Mouse (Mus musculus) MEL (cell line): ENCODE measurements around the gene Slc16a1. TPM values are rescaled to one million over a fixed set of nuclear protein-coding genes. Genes with fewer than 3 reads are reported as not detected.
"Not testable (repeated sequence)": the region's sequence is repeated elsewhere in the genome, so short reads cannot be mapped to it uniquely, and the experiment has no call there.

Experiments
- DNase-seq: peaks from one replicate; pipeline ENCODE4 v3.0.0; 2011; ENCODE audit warnings: low read depth, low spot score
- H3K27ac ChIP-seq: 2 replicates; pipeline ENCODE4 v1.5.1; 2012; ENCODE audit warnings: low read depth, mild to moderate bottlenecking, control low read depth, low read length, moderate library complexity; ENCODE audit not compliant: control insufficient read depth
- H3K27me3 ChIP-seq, 2 experiments: fragments of 150-350 bp in 1 of 2; sonication (generic) in 1 of 2; 2 replicates each; pipeline ENCODE4 v1.6.1; 2012; ENCODE audit warnings: low read length in 2 of 2, mild to moderate bottlenecking in 2 of 2, improper control_type of control experiment in 1 of 2, moderate library complexity in 1 of 2; ENCODE audit not compliant: insufficient read depth in 2 of 2, control insufficient read depth in 1 of 2
- H3K36me3 ChIP-seq, 2 experiments: 2 replicates each; pipeline ENCODE4 v1.6.1; 2012 to 2014; ENCODE audit warnings: low read length in 2 of 2, improper control_type of control experiment in 1 of 2, inconsistent platforms in 1 of 2, mild to moderate bottlenecking in 1 of 2; ENCODE audit not compliant: insufficient read depth in 2 of 2, control insufficient read depth in 1 of 2
- H3K4me1 ChIP-seq, 2 experiments: fragments of 150-350 bp in 1 of 2; sonication (generic) in 1 of 2; 2 replicates each; pipeline ENCODE4 v1.6.1; 2012; ENCODE audit warnings: low read length in 2 of 2, improper control_type of control experiment in 1 of 2, mild to moderate bottlenecking in 1 of 2; ENCODE audit not compliant: insufficient read depth in 2 of 2, control insufficient read depth in 1 of 2
- H3K4me3 ChIP-seq, 2 experiments: fragments of 150-350 bp in 1 of 2; sonication (generic) in 1 of 2; 2 replicates each; pipeline ENCODE4 v1.5.1; 2012; ENCODE audit warnings: low read depth in 2 of 2, low read length in 2 of 2, mild to moderate bottlenecking in 2 of 2, moderate library complexity in 2 of 2, control low read depth in 1 of 2, improper control_type of control experiment in 1 of 2; ENCODE audit not compliant: control insufficient read depth in 1 of 2, insufficient read depth in 1 of 2
- H3K79me2 ChIP-seq: 2 replicates; pipeline ENCODE4 v1.6.1; 2012; ENCODE audit warnings: mild to moderate bottlenecking, low read length, moderate library complexity; ENCODE audit not compliant: control insufficient read depth, poor library complexity, insufficient read depth
- H3K9ac ChIP-seq: 2 replicates; pipeline ENCODE4 v1.6.1; 2012; ENCODE audit warnings: low read depth, mild to moderate bottlenecking, control low read depth, low read length, moderate library complexity; ENCODE audit not compliant: control insufficient read depth, poor library complexity, severe bottlenecking
- H3K9me3 ChIP-seq: fragments of 150-350 bp; sonication (generic); replicated peaks from 2 replicates; pipeline ENCODE4 v1.6.1; 2012; ENCODE audit warnings: mild to moderate bottlenecking, low read length, improper control_type of control experiment, moderate library complexity; ENCODE audit not compliant: insufficient read depth
- CHD1 ChIP-seq: IDR thresholded peaks from 2 replicates; pipeline ENCODE4 v1.6.1; 2012; ENCODE audit warnings: low read depth, mild to moderate bottlenecking, inconsistent platforms, low read length, improper control_type of control experiment
- EP300 ChIP-seq, 2 experiments: IDR thresholded peaks; 2 replicates each; pipeline ENCODE4 v1.6.1; 2011; ENCODE audit warnings: improper control_type of control experiment in 2 of 2, low read length in 2 of 2, low read depth in 1 of 2, mild to moderate bottlenecking in 1 of 2
- GABPA ChIP-seq: IDR thresholded peaks from 2 replicates; pipeline ENCODE4 v1.6.1; 2012; ENCODE audit warnings: low read depth, mild to moderate bottlenecking, inconsistent platforms, low read length, improper control_type of control experiment, moderate library complexity
- HCFC1 ChIP-seq: IDR thresholded peaks from 2 replicates; pipeline ENCODE4 v1.6.1; 2012; ENCODE audit warnings: low read depth, mild to moderate bottlenecking, inconsistent platforms, low read length, improper control_type of control experiment, moderate library complexity
- JUND ChIP-seq: IDR thresholded peaks from 2 replicates; pipeline ENCODE4 v1.6.1; 2011; ENCODE audit warnings: low read depth, mild to moderate bottlenecking, improper control_type of control experiment, low read length
- MAFK ChIP-seq: IDR thresholded peaks from 2 replicates; pipeline ENCODE4 v1.6.1; 2011; ENCODE audit warnings: low read depth, mild to moderate bottlenecking, low read length, improper control_type of control experiment, borderline replicate concordance
- MYB ChIP-seq: IDR thresholded peaks from 2 replicates; pipeline ENCODE4 v1.6.1; 2011; ENCODE audit warnings: mild to moderate bottlenecking, low read depth, low read length, improper control_type of control experiment
- MYC ChIP-seq: IDR thresholded peaks from 2 replicates; pipeline ENCODE4 v1.6.1; 2011; ENCODE audit warnings: low read depth, mild to moderate bottlenecking, low read length, improper control_type of control experiment, moderate library complexity
- POLR2A ChIP-seq, 2 experiments: IDR thresholded peaks; 2 replicates each; pipeline ENCODE4 v1.6.1; 2011 to 2012; ENCODE audit warnings: low read length in 2 of 2, mild to moderate bottlenecking in 2 of 2, control low read depth in 1 of 2, improper control_type of control experiment in 1 of 2, low read depth in 1 of 2, moderate library complexity in 1 of 2; ENCODE audit not compliant: control insufficient read depth in 1 of 2, insufficient read depth in 1 of 2, poor library complexity in 1 of 2
- POLR2AphosphoS2 ChIP-seq: IDR thresholded peaks from 2 replicates; pipeline ENCODE4 v1.6.1; 2011; ENCODE audit warnings: low read length, improper control_type of control experiment
- RAD21 ChIP-seq: IDR thresholded peaks from 2 replicates; pipeline ENCODE4 v1.6.1; 2011; ENCODE audit warnings: mild to moderate bottlenecking, low read depth, low read length, improper control_type of control experiment
- USF2 ChIP-seq, 2 experiments: IDR thresholded peaks; 2 replicates each; pipeline ENCODE4 v1.6.1; 2011 to 2012; ENCODE audit warnings: improper control_type of control experiment in 2 of 2, low read length in 2 of 2, borderline replicate concordance in 1 of 2, inconsistent platforms in 1 of 2, low read depth in 1 of 2, mild to moderate bottlenecking in 1 of 2; ENCODE audit not compliant: insufficient read depth in 1 of 2
- ZMIZ1 ChIP-seq: IDR thresholded peaks from 2 replicates; pipeline ENCODE4 v1.6.1; 2012; ENCODE audit warnings: low read depth, mild to moderate bottlenecking, inconsistent platforms, low read length, improper control_type of control experiment, moderate library complexity
- ZNF384 ChIP-seq: IDR thresholded peaks from 2 replicates; pipeline ENCODE4 v1.6.1; 2012; ENCODE audit warnings: low read depth, mild to moderate bottlenecking, inconsistent platforms, low read length, improper control_type of control experiment
- polyA plus RNA-seq, 2 experiments: library from polyadenylated mRNA; stranded (reverse) in 1 of 2; unstranded in 1 of 2; fragments of >175 nt in 1 of 2; fragments of >200 nt in 1 of 2; gene quantifications; 2 replicates each; pipeline versions ENCODE4 v1.2.1 to v1.2.4; 2012; ENCODE audit warnings: low replicate concordance in 2 of 2, low read depth in 1 of 2; ENCODE audit not compliant: insufficient read length in 2 of 2, insufficient read depth in 1 of 2, missing spikeins in 1 of 2
- total RNA-seq: library from RNA; depleted of rRNA; stranded (reverse); fragments of 300-350 nt; gene quantifications from 2 replicates; pipeline ENCODE4 v1.2.3, GENCODE M21; 2012

The Slc16a1 gene
- total and polyA plus RNA-seq, 3 experiments, result 43.7 to 128 (median 96.1) TPM

- no peaks in the 10 kb centered on the region for H3K79me2 ChIP-seq
- TF ChIP-seq POLR2A (IDR thresholded peaks at IDR 0.05; ENCODE audit: control insufficient read depth in 1 of 2, insufficient read depth in 1 of 2, low read depth in 1 of 2, low read length in 2 of 2, poor library complexity in 1 of 2) (no peak), CHD1 (no peak), GABPA (no peak), POLR2AphosphoS2 (no peak)
- H3K4me3 ChIP-seq, result no peak overlapping the region
- no peak overlapping the region for H3K27ac ChIP-seq
- H3K9ac ChIP-seq, result no peak overlapping the region
- DNase-seq, result no peak
- no peaks in the 10 kb centered on the region for H3K9me3 ChIP-seq
- no peaks in the 10 kb centered on the region; a peak in 1 of 4 replicates for H3K27me3 ChIP-seq
- no peaks in the 10 kb centered on the region for H3K36me3 ChIP-seq
- H3K4me1 ChIP-seq, result no peaks in the 10 kb centered on the region
Measured at GRCm38 (mm10) chr3:104703941-104704340, 65.5 kb downstream of the Slc16a1 start.

- Histone ChIP-seq H3K79me2 (no peaks in the 10 kb centered on the region), H3K36me3 (no peaks in the 10 kb centered on the region), H3K4me3 (no peak overlapping the region), H3K4me1 (no peaks in the 10 kb centered on the region), H3K27me3 (peaks cover 0 to 1% of the 10 kb centered on the region in 2 experiments; a peak in 1 of 4 replicates), H3K9me3 (no peaks in the 10 kb centered on the region), H3K9ac (no peak overlapping the region)
- DNase-seq, result no peak
- TF ChIP-seq USF2 (IDR thresholded peaks at IDR 0.05; ENCODE audit: borderline replicate concordance in 1 of 2, insufficient read depth in 1 of 2, low read depth in 1 of 2, low read length in 2 of 2) (no peak), GABPA (no peak), EP300 (IDR thresholded peaks at IDR 0.05; ENCODE audit: low read depth in 1 of 2, low read length in 2 of 2) (no peak), MAFK (no peak), JUND (no peak), ZNF384 (no peak), ZMIZ1 (no peak), MYB (no peak), MYC (no peak), RAD21 (no peak), CHD1 (no peak), HCFC1 (no peak)
- TF ChIP-seq, all 39 proteins: peak for 0
- no peak overlapping the region for H3K27ac ChIP-seq
Measured at GRCm38 (mm10) chr3:104706446-104706845, 68.0 kb downstream of the Slc16a1 start.

GRCm38 (mm10) chr3:104706951-104707771 lies 68.7 kb downstream of the Slc16a1 start:
- H3K9me3 ChIP-seq, H3K4me3 ChIP-seq: not testable (repeated sequence)

GRCm38 (mm10) chr3:104707772-104708144 lies 69.3 kb downstream of the Slc16a1 start:
- not testable (repeated sequence) for H3K9me3 ChIP-seq, H3K4me3 ChIP-seq, H3K27me3 ChIP-seq, H3K9ac ChIP-seq, H3K36me3 ChIP-seq, DNase-seq, H3K79me2 ChIP-seq, H3K27ac ChIP-seq, H3K4me1 ChIP-seq

More at GRCm38 (mm10) chr3:104706951-104707771, 68.7 kb downstream of the Slc16a1 start:
- not testable (repeated sequence) for H3K27ac ChIP-seq, DNase-seq, H3K79me2 ChIP-seq, H3K4me1 ChIP-seq, H3K9ac ChIP-seq, H3K27me3 ChIP-seq, H3K36me3 ChIP-seq
